Mouse (Mus musculus) thymus, adult 2 months (tissue): ENCODE results near the gene Pdgfd. TPM values are rescaled to one million over a fixed set of nuclear protein-coding genes. Genes with fewer than 3 reads are reported as not detected.

Experiments
- DNase-seq: peaks from one replicate; pipeline ENCODE4 v3.0.0; 2021
- H3K27ac ChIP-seq: fragments of 200-500 bp; 2 replicates; pipeline ENCODE4 v1.5.1; 2012; ENCODE audit warnings: low read length, control low read depth; ENCODE audit not compliant: control insufficient read depth, insufficient read depth
- H3K27me3 ChIP-seq: fragments of 200-500 bp; 2 replicates; pipeline ENCODE4 v1.6.1; 2012; ENCODE audit warnings: mild to moderate bottlenecking, low read length, moderate library complexity, mixed read lengths; ENCODE audit not compliant: control insufficient read depth, insufficient read depth
- H3K36me3 ChIP-seq: fragments of 200-500 bp; 2 replicates; pipeline ENCODE4 v1.6.1; 2012; ENCODE audit warnings: mild to moderate bottlenecking, low read length, moderate library complexity; ENCODE audit not compliant: control insufficient read depth, insufficient read depth
- H3K4me1 ChIP-seq: fragments of 200-500 bp; replicated peaks from 2 replicates; pipeline ENCODE4 v1.6.1; 2012; ENCODE audit warnings: low read length; ENCODE audit not compliant: control insufficient read depth, insufficient read depth
- H3K4me3 ChIP-seq: fragments of 200-500 bp; 2 replicates; pipeline ENCODE4 v1.5.1; 2012; ENCODE audit warnings: mild to moderate bottlenecking, low read length, control low read depth, moderate library complexity; ENCODE audit not compliant: control insufficient read depth, insufficient read depth
- CTCF ChIP-seq: fragments of 200-500 bp; IDR thresholded peaks from 2 replicates; pipeline ENCODE4 v1.5.1; 2012; ENCODE audit warnings: mild to moderate bottlenecking, control low read depth, low read length, moderate library complexity, borderline replicate concordance; ENCODE audit not compliant: control insufficient read depth, poor library complexity, insufficient read depth; ENCODE audit errors: extremely low read depth
- POLR2A ChIP-seq: fragments of 200-500 bp; IDR thresholded peaks from 2 replicates; pipeline ENCODE4 v1.6.1; 2012; ENCODE audit warnings: mild to moderate bottlenecking, low read length, control low read depth, moderate library complexity; ENCODE audit not compliant: control insufficient read depth, poor library complexity, insufficient read depth; ENCODE audit errors: extremely low read depth
- WGBS: fragments of 180-500 bp; shearing (Covaris S2); methylation state at CpG from one replicate; pipeline ENCODE4 v1.1.7; 2018; 5-methylcytosine and 5-hydroxymethylcytosine counted together
- polyA plus RNA-seq: library from polyadenylated mRNA; depleted of rRNA; stranded (reverse); fragments of >200 nt; gene quantifications from 2 replicates; pipeline ENCODE4 v1.2.3, GENCODE M21; 2012

Pdgfd gene
- polyA plus RNA-seq, 1 experiment: 0.97 TPM

DNA sequence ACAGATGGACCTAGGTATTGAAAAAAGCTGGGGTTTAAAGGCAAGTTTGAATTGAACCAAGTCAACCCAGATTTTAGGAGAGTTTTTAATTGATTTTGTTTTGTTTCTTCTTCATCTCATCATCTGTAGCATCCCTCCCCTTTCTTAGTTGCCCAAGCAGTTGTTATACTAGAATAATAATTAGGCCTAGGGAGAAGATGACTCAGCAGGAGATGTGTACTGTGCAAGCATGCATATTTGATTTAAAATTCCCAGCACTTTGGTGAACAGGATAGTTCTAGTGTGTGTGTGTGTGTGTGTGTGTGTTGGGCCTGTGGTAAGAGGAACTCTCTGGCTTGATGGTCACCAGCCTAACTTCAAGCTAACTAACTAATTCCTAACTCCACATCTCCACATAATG, 88.7 kb downstream of the Pdgfd start:
- H3K4me3 ChIP-seq: no peak overlapping the region

DNA sequence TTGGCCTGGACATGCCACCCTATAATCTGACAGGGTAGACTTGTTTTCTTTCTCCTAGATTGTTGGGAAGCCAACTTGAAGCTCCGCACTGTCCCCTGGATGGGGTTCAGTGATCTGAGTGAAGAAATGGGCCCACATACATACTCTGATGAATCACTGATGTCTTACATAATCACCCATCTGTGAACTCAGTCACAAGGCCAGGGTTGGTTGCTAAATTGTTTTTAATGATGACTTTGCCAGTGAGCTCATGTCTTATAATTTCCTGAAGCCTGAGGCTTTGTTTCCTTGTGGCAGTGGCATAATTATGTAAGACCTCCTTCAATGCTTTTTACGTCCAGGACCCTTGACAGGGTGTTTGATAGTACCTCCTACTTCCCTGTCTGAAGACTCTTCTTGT, 96.4 kb downstream of the Pdgfd start:
- no peak overlapping the region for H3K27ac ChIP-seq
- H3K36me3 ChIP-seq: no peaks in the 10 kb centered on the region
- 87% methylated on average over 2 of the region's 2 CpGs for WGBS
- no peaks in the 10 kb centered on the region; the same call in 1 of the 2 replicates for H3K27me3 ChIP-seq
- no peak for DNase-seq
- no peak overlapping the region for H3K4me3 ChIP-seq
- no peaks in the 10 kb centered on the region for H3K4me1 ChIP-seq
- TF ChIP-seq CTCF (no peak), POLR2A (no peak)

More for the DNA sequence above, 88.7 kb downstream of the Pdgfd start:
- TF ChIP-seq CTCF: no peak
- no peak for TF ChIP-seq POLR2A
- H3K36me3 ChIP-seq: no peaks in the 10 kb centered on the region
- no peak for DNase-seq
- H3K27ac ChIP-seq: no peak overlapping the region
- H3K27me3 ChIP-seq: no peaks in the 10 kb centered on the region
- no peaks in the 10 kb centered on the region for H3K4me1 ChIP-seq

DNA sequence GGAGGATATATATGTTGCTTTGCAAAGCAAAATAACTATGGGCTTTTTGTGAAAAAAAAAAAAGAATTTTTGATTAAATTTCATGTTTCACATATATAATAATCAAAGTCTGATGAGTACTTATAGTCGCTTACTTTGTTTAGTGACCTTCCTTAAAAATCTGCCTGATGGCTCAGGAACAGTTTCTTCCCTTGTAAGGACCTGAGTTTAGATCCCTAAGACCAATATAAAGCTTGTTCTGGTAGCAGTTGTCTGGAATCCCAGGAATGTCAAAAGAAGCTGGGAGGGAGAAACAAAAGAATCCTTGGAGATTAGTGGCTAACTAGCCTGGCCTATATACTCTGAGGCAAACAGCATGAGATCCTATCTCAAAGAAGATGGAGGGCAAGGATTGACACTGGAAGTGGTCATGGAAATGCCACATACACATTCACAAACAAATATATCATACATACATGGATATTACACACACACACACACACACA, 101.5 kb downstream of the Pdgfd start, which contains the start of gene Ddi1:
Gene Ddi1, minus strand, starts transcription at position 51 of the 485 bp plus-strand sequence.
- TF ChIP-seq POLR2A (no peak), CTCF (no peak)
- no peak within 1 kb of the TSS for H3K27ac ChIP-seq
- WGBS: 95% methylated on average over 1 of the region's 1 CpGs
- no peak within 1 kb of the TSS for H3K4me3 ChIP-seq
- H3K4me1 ChIP-seq: no peaks in the 10 kb centered on the region
- H3K36me3 ChIP-seq: no peaks in the 10 kb centered on the region
- no peaks in the 10 kb centered on the region; the same call in 1 of the 2 replicates for H3K27me3 ChIP-seq
- no peak for DNase-seq

DNA sequence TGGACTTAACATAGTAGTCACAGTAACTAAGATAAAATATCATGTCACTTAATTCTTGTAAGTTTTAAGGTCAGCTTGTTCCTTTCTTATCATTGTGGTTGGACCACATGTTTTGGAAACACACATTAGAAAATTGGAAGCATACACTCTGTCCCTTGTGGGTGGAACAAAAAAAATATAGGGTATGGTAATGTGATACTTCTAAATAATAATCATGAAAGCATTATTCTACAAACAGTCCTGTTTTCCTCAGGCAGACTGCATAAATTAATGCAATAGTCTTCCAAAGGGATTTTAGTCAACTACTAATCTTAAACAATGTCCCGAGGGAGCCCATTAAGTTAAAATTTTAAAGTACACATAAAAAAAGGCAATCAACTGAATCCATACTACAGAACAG, 108.0 kb downstream of the Pdgfd start:
- H3K27ac ChIP-seq: no peak overlapping the region
- no peaks in the 10 kb centered on the region for H3K27me3 ChIP-seq
- no peaks in the 10 kb centered on the region for H3K36me3 ChIP-seq
- H3K4me3 ChIP-seq: no peak overlapping the region
- 96% methylated on average over 1 of the region's 1 CpGs for WGBS
- TF ChIP-seq POLR2A: no peak
- no peak for TF ChIP-seq CTCF
- DNase-seq: no peak
- no peaks in the 10 kb centered on the region for H3K4me1 ChIP-seq

DNA sequence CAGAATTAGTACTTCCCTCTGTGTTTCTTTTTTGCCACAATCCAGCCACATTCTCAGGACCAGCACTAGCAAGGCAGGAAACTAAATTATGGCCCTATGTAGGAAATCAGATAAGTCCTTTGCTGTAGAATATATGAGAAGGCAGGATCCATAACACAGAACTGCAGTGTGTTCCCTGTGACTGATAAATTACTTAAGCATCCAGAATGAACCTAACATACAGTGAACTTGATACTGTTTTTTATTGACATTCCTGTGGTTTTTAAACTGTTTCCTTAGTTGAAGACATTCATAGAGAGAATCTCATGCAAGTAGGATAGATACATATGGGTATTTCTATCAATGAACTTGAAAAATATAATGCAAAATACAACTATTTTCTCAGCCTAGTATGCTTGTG, 109.1 kb downstream of the Pdgfd start:
- Histone ChIP-seq H3K4me1 (no peaks in the 10 kb centered on the region), H3K27me3 (no peaks in the 10 kb centered on the region), H3K27ac (no peak overlapping the region), H3K4me3 (no peak overlapping the region), H3K36me3 (no peaks in the 10 kb centered on the region)
- no peak for DNase-seq
- TF ChIP-seq POLR2A (no peak), CTCF (no peak)

DNA sequence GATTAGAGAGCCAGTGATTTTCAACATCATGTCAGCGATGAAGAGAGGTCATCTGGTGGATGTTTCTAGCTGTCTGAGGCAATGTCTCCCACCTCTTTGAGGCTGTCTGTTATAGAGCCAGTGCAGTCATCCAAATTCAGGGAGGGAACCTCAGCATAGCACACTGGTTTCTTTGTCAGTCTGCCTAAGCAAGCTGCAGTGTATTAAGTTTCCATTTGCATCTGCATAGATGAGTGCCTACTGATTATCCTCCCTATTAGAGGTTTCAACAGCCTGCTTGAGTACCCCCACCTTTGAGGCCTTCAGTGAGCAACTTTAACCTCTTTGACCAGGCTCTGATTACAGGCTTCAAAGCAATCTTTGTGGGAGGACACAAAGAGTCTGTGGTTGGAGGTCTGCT, 118.4 kb downstream of the Pdgfd start:
- TF ChIP-seq CTCF (no peak), POLR2A (no peak)
- Histone ChIP-seq H3K4me1 (no peaks in the 10 kb centered on the region), H3K27me3 (no peaks in the 10 kb centered on the region), H3K27ac (no peak overlapping the region), H3K36me3 (no peaks in the 10 kb centered on the region), H3K4me3 (no peak overlapping the region)
- 94% methylated on average over 1 of the region's 1 CpGs for WGBS
- no peak for DNase-seq

DNA sequence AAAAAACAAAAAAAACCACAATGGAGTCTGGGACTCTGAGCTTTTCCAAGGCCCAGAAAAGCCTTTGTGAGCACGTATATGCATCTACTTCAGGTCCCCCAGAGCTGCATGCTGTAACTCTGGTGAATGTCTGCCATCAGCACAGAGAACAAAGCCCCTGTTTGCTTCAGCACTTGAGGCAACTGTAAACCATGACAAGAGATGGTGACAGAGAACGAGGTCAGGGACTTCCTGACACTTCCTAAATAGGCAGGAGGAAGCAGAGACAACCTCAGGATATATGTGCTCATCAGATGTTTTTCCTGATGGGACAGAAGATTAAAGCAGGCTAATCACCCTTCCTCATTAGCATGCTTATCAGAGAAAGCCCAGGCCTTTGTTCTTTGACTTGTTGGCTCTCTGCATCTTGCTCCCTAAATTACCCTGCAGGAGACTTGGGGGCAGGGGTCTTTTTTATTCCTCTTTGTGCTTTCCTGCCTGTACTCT, 120.9 kb downstream of the Pdgfd start:
- 49% methylated on average over 2 of the region's 2 CpGs for WGBS
- H3K27me3 ChIP-seq: no peaks in the 10 kb centered on the region
- no peak overlapping the region for H3K4me3 ChIP-seq
- DNase-seq: no peak
- no peaks in the 10 kb centered on the region for H3K36me3 ChIP-seq
- TF ChIP-seq POLR2A (no peak), CTCF (no peak)
- no peaks in the 10 kb centered on the region for H3K4me1 ChIP-seq
- no peak overlapping the region for H3K27ac ChIP-seq
